8 mouse cellular contexts compared by ENCODE assay signal in the genomic region with DNA sequence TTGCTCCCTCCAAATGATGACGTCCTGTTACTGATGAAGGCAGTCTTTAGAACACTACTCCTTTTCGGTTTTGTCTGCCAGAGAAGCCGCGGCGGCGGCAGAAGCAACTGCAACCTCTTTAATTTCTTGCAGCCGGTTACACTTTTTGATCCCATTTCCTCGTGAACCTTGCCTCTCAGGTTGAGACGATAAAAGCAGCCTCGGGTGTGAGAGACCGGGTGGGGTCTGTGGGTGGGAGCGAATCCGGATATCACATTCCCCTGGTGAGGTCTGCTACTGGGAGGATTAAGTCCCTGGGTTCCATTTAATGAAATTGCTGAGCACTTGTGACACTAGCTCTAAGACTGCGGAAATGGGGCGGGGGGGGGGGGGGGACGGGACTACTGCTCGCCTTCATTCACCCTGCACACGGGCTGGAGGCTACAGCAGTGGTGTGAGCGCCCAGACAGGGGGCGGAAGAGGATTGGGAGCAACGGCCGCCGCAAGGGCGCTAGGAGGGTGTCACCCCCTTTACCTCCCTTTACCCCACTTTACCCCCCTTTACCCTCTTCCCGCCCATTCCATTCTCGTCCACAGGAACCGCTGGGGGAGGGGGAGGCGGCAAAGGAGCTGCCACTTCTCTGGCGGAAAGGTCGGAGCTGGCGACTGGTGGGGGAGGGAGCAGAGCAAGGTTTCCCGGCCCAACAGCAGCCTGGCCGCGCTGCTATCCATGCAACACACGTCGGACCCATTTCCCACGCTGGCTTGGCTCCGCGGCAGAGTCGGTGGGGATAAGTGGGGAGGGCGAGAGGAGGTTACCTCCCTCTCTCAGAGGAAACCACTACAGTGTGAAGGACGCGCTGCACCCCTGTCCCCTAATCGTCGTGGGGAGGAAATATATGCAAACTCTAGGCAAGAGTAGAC. TPM values are rescaled to one million over a fixed set of nuclear protein-coding genes. Genes with fewer than 3 reads are reported as not detected.
DNase-seq lines count a peak whose midpoint lies in the region; ATAC-seq and TF ChIP-seq lines count a peak whose summit lies in the region.

No protein-coding gene starts in this region.

- no peaks in the 10 kb centered on the region for H3K9me3 ChIP-seq in heart, embryonic 13.5 days
- no peaks in the 10 kb centered on the region for H3K9me3 ChIP-seq in liver, embryonic 13.5 days (replicated peaks)
- H3K9me3 ChIP-seq in neural tube, embryonic 13.5 days, result no peaks in the 10 kb centered on the region

- peak overlapping the region; percentile 94 for H3K4me2 ChIP-seq in heart, embryonic 13.5 days
- peak overlapping the region; percentile 96 for H3K4me2 ChIP-seq in liver, embryonic 13.5 days
- H3K4me2 ChIP-seq in neural tube, embryonic 13.5 days, result peak overlapping the region; percentile 92

- peak overlapping the region; percentile 96 for H3K9ac ChIP-seq in heart, embryonic 13.5 days
- peak overlapping the region; percentile 72 for H3K9ac ChIP-seq in liver, embryonic 13.5 days
- peak overlapping the region; percentile 85 for H3K9ac ChIP-seq in neural tube, embryonic 13.5 days

- H3K27me3 ChIP-seq in heart, embryonic 13.5 days (replicated peaks), result peaks cover 12% of the 10 kb centered on the region
- peaks cover 50% of the 10 kb centered on the region for H3K27me3 ChIP-seq in liver, embryonic 13.5 days
- no peaks in the 10 kb centered on the region for H3K27me3 ChIP-seq in neural tube, embryonic 13.5 days

- no peak for TF ChIP-seq POLR2A in lung, adult 2 months (IDR thresholded peaks at IDR 0.05; ENCODE audit: borderline replicate concordance, extremely low read depth, low read depth, low read length)
- peak; percentile 50 for TF ChIP-seq POLR2A in embryonic fibroblast, embryonic 13.5 days (IDR thresholded peaks at IDR 0.05; ENCODE audit: low read depth, low read length)

- peak overlapping the region; percentile 62 for H3K4me3 ChIP-seq in lung, adult 2 months (replicated peaks; ENCODE audit: extremely low read depth, low read depth, low read length)
- H3K4me3 ChIP-seq in embryonic fibroblast, embryonic 13.5 days (ENCODE audit: insufficient read depth, low read length), result peak overlapping the region; percentile 72
- H3K4me3 ChIP-seq in heart, embryonic 13.5 days, result peak overlapping the region; percentile 88
- H3K4me3 ChIP-seq in liver, embryonic 13.5 days (replicated peaks), result peak overlapping the region; percentile 67
- peak overlapping the region; percentile 73 for H3K4me3 ChIP-seq in neural tube, embryonic 13.5 days

- no peaks in the 10 kb centered on the region for H3K36me3 ChIP-seq in heart, embryonic 13.5 days
- H3K36me3 ChIP-seq in liver, embryonic 13.5 days, result no peaks in the 10 kb centered on the region
- no peaks in the 10 kb centered on the region for H3K36me3 ChIP-seq in neural tube, embryonic 13.5 days

- H3K4me1 ChIP-seq in lung, adult 2 months (ENCODE audit: control insufficient read depth, insufficient read depth, low read length), result peaks cover 12% of the 10 kb centered on the region
- H3K4me1 ChIP-seq in embryonic fibroblast, embryonic 13.5 days (ENCODE audit: control insufficient read depth, insufficient read depth, low read length), result no peaks in the 10 kb centered on the region
- no peaks in the 10 kb centered on the region for H3K4me1 ChIP-seq in heart, embryonic 13.5 days
- H3K4me1 ChIP-seq in liver, embryonic 13.5 days (replicated peaks), result peaks cover 48% of the 10 kb centered on the region
- H3K4me1 ChIP-seq in neural tube, embryonic 13.5 days (replicated peaks), result peaks cover 8% of the 10 kb centered on the region

- peak overlapping the region; percentile 69 for H3K27ac ChIP-seq in embryonic fibroblast, embryonic 13.5 days (ENCODE audit: insufficient read depth, low read length)
- peak overlapping the region; percentile 99 for H3K27ac ChIP-seq in heart, embryonic 13.5 days (replicated peaks)
- H3K27ac ChIP-seq in liver, embryonic 13.5 days, result peak overlapping the region; percentile 64
- peak overlapping the region; percentile 94 for H3K27ac ChIP-seq in neural tube, embryonic 13.5 days (replicated peaks)

- WGBS in lung, adult 2 months, result under 1% methylated on average over 42 of the region's 45 CpGs
- under 1% methylated on average over 43 of the region's 45 CpGs for WGBS in heart, embryonic 13.5 days
- under 1% methylated on average over 45 of the region's 45 CpGs for WGBS in liver, embryonic 13.5 days (ENCODE audit: insufficient replicate concordance)
- WGBS in neural tube, embryonic 13.5 days, result under 1% methylated on average over 40 of the region's 45 CpGs

- TF ChIP-seq CTCF in lung, adult 2 months (IDR thresholded peaks at IDR 0.05; ENCODE audit: insufficient read depth, low read length), result no peak
- peak; percentile 37; the same call in 1 of the 2 replicates for TF ChIP-seq CTCF in embryonic fibroblast, embryonic 13.5 days (IDR thresholded peaks at IDR 0.05; ENCODE audit: borderline replicate concordance, insufficient read depth, low read length)

- peak; percentile 5 for DNase-seq in lung, adult 2 months
- DNase-seq in lung, postnatal 25 days (ENCODE audit: low spot score), result no peak
- DNase-seq in kidney, postnatal 14 days, result peak; percentile 52
- peak; percentile 50 for DNase-seq in liver, embryonic 13.5 days
- peak; percentile 47 for DNase-seq in thymus, postnatal 0 days (ENCODE audit: low spot score)

- ATAC-seq in heart, embryonic 13.5 days (ENCODE audit: extremely low read depth, insufficient number of reproducible peaks, low FRiP score, low TSS enrichment), result peak; percentile 26; the same call in 1 of the 2 replicates
- ATAC-seq in liver, embryonic 13.5 days (ENCODE audit: low read depth), result peak; percentile 59
- peak; percentile 57 for ATAC-seq in neural tube, embryonic 13.5 days (ENCODE audit: low read depth)

RNA-seq across cellular contexts. Expression of a gene that starts 2.9 kb away (rescaled TPM):
- 5.7 and 8.0 TPM in 2 replicates for polyA plus RNA-seq in lung, adult 2 months (2012; rRNA removed)
- 61.2 and 63.8 TPM in 2 replicates for polyA plus RNA-seq in embryonic fibroblast, embryonic 13.5 days (2011; ENCODE audit: insufficient read length, low read depth, missing spikeins)
- 16.0 and 16.5 TPM in 2 replicates for polyA plus RNA-seq in heart, embryonic 13.5 days (2015; fragmentation: Nextera tagmentation; extraction: Ambion mirVana)
- 0.75 and 0.76 TPM in 2 replicates for polyA plus RNA-seq in liver, embryonic 13.5 days (2015; fragmentation: Nextera tagmentation; extraction: Ambion mirVana)
- polyA plus RNA-seq in neural tube, embryonic 13.5 days (2015; fragmentation: Nextera tagmentation; extraction: Ambion mirVana), result 20.7 and 21.2 TPM in 2 replicates
- polyA plus RNA-seq in thymus, postnatal 0 days (2015; fragmentation: Nextera tagmentation; extraction: Ambion mirVana), result 0.89 and 1.0 TPM in 2 replicates
